Mouse (Mus musculus): Measurements from ENCODE around the gene Ctxn2. TPM values are rescaled to one million over a fixed set of nuclear protein-coding genes. Genes with fewer than 3 reads are reported as not detected.

Ctxn2 gene
- polyA plus RNA-seq, 2 experiments: not detected

GRCm38 (mm10) chr2:125154294-125154693, 17.8 kb downstream of the Ctxn2 start:
- H3K4me3 ChIP-seq (ENCODE audit: insufficient read depth in 1 of 2, low read depth in 2 of 2, low read length in 2 of 2): no peak overlapping the region
- H3K4me1 ChIP-seq (replicated peaks; ENCODE audit: control insufficient read depth in 2 of 2, insufficient read depth in 2 of 2, low read length in 1 of 2): no peaks in the 10 kb centered on the region
- no peaks in the 10 kb centered on the region for H3K36me3 ChIP-seq (replicated peaks; ENCODE audit: control insufficient read depth, insufficient read depth, low read depth)
- no peak overlapping the region for H3K27ac ChIP-seq
- DNase-seq (ENCODE audit: low read depth in 3 of 3, low spot score in 3 of 3) (no peak), ATAC-seq (ENCODE audit: insufficient read depth) (no peak)
- no peaks in the 10 kb centered on the region for H3K9me3 ChIP-seq (ENCODE audit: control insufficient read depth, low read length)
- no peaks in the 10 kb centered on the region for H3K27me3 ChIP-seq (ENCODE audit: control insufficient read depth, insufficient read depth, low read length)
- H3K9ac ChIP-seq (replicated peaks): no peak overlapping the region
- no peak overlapping the region for H3K4me2 ChIP-seq (ENCODE audit: low read depth)
- no peak for TF ChIP-seq CTCF (IDR thresholded peaks at IDR 0.05; ENCODE audit: low read depth)
- TF ChIP-seq EP300 (IDR thresholded peaks at IDR 0.05; ENCODE audit: low read depth): no peak
- 69% methylated on average over 9 of the region's 9 CpGs for WGBS (ENCODE audit: insufficient replicate concordance)

GRCm38 (mm10) chr2:125155504-125155903, 19.0 kb downstream of the Ctxn2 start:
- H3K27ac ChIP-seq: no peak overlapping the region
- TF ChIP-seq EP300 (IDR thresholded peaks at IDR 0.05; ENCODE audit: low read depth) (no peak), CTCF (IDR thresholded peaks at IDR 0.05; ENCODE audit: low read depth) (no peak)
- H3K4me3 ChIP-seq (ENCODE audit: insufficient read depth in 1 of 2, low read depth in 2 of 2, low read length in 2 of 2): no peak overlapping the region
- H3K9me3 ChIP-seq (ENCODE audit: control insufficient read depth, low read length): no peaks in the 10 kb centered on the region
- no peak overlapping the region for H3K4me2 ChIP-seq (ENCODE audit: low read depth)
- DNase-seq (ENCODE audit: low read depth in 3 of 3, low spot score in 3 of 3) (no peak), ATAC-seq (ENCODE audit: insufficient read depth) (no peak)
- no peaks in the 10 kb centered on the region for H3K27me3 ChIP-seq (ENCODE audit: control insufficient read depth, insufficient read depth, low read length)
- H3K9ac ChIP-seq (replicated peaks): no peak overlapping the region
- H3K36me3 ChIP-seq (replicated peaks; ENCODE audit: control insufficient read depth, insufficient read depth, low read depth): no peaks in the 10 kb centered on the region
- no peaks in the 10 kb centered on the region for H3K4me1 ChIP-seq (replicated peaks; ENCODE audit: control insufficient read depth in 2 of 2, insufficient read depth in 2 of 2, low read length in 1 of 2)
- WGBS (ENCODE audit: insufficient replicate concordance): 19% methylated on average over 2 of the region's 2 CpGs

- Histone ChIP-seq H3K9me3 (ENCODE audit: control insufficient read depth, low read length) (no peaks in the 10 kb centered on the region), H3K4me2 (ENCODE audit: low read depth) (no peak overlapping the region), H3K4me1 (replicated peaks; ENCODE audit: control insufficient read depth in 2 of 2, insufficient read depth in 2 of 2, low read length in 1 of 2) (no peaks in the 10 kb centered on the region), H3K36me3 (replicated peaks; ENCODE audit: control insufficient read depth, insufficient read depth, low read depth) (no peaks in the 10 kb centered on the region), H3K9ac (replicated peaks) (no peak overlapping the region), H3K4me3 (ENCODE audit: insufficient read depth in 1 of 2, low read depth in 2 of 2, low read length in 2 of 2) (no peak overlapping the region), H3K27ac (no peak overlapping the region), H3K27me3 (ENCODE audit: control insufficient read depth, insufficient read depth, low read length) (no peaks in the 10 kb centered on the region)
- no peak for ATAC-seq (ENCODE audit: insufficient read depth)
- WGBS (ENCODE audit: insufficient replicate concordance): 57% methylated on average over 4 of the region's 4 CpGs
- DNase-seq (ENCODE audit: low read depth in 3 of 3, low spot score in 3 of 3): no peak
- TF ChIP-seq EP300 (IDR thresholded peaks at IDR 0.05; ENCODE audit: low read depth) (no peak), CTCF (IDR thresholded peaks at IDR 0.05; ENCODE audit: low read depth) (no peak)
Observed at GRCm38 (mm10) chr2:125162012-125162470, 25.5 kb downstream of the Ctxn2 start.

GRCm38 (mm10) chr2:125178225-125178798, 41.8 kb downstream of the Ctxn2 start:
- Histone ChIP-seq H3K27ac (no peak overlapping the region), H3K9me3 (ENCODE audit: control insufficient read depth, low read length) (no peaks in the 10 kb centered on the region), H3K4me3 (ENCODE audit: insufficient read depth in 1 of 2, low read depth in 2 of 2, low read length in 2 of 2) (no peak overlapping the region), H3K4me2 (ENCODE audit: low read depth) (no peak overlapping the region), H3K36me3 (replicated peaks; ENCODE audit: control insufficient read depth, insufficient read depth, low read depth) (no peaks in the 10 kb centered on the region), H3K9ac (replicated peaks) (no peak overlapping the region), H3K27me3 (ENCODE audit: control insufficient read depth, insufficient read depth, low read length) (no peaks in the 10 kb centered on the region), H3K4me1 (replicated peaks; ENCODE audit: control insufficient read depth in 2 of 2, insufficient read depth in 2 of 2, low read length in 1 of 2) (no peaks in the 10 kb centered on the region)
- TF ChIP-seq CTCF (IDR thresholded peaks at IDR 0.05; ENCODE audit: low read depth) (no peak), EP300 (IDR thresholded peaks at IDR 0.05; ENCODE audit: low read depth) (no peak)
- WGBS (ENCODE audit: insufficient replicate concordance): 61% methylated on average over 7 of the region's 7 CpGs
- DNase-seq (ENCODE audit: low read depth in 3 of 3, low spot score in 3 of 3) (no peak), ATAC-seq (ENCODE audit: insufficient read depth) (no peak)

- no peak overlapping the region for H3K4me2 ChIP-seq (ENCODE audit: low read depth)
- H3K4me3 ChIP-seq (ENCODE audit: insufficient read depth in 1 of 2, low read depth in 2 of 2, low read length in 2 of 2): no peak overlapping the region
- H3K27ac ChIP-seq: no peak overlapping the region
- 75% methylated on average over 11 of the region's 11 CpGs for WGBS (ENCODE audit: insufficient replicate concordance)
- H3K4me1 ChIP-seq (replicated peaks; ENCODE audit: control insufficient read depth in 2 of 2, insufficient read depth in 2 of 2, low read length in 1 of 2): no peaks in the 10 kb centered on the region
- H3K9me3 ChIP-seq (ENCODE audit: control insufficient read depth, low read length): no peaks in the 10 kb centered on the region
- no peak for DNase-seq (ENCODE audit: low read depth in 3 of 3, low spot score in 3 of 3)
- no peak overlapping the region for H3K9ac ChIP-seq (replicated peaks)
- H3K27me3 ChIP-seq (ENCODE audit: control insufficient read depth, insufficient read depth, low read length): no peaks in the 10 kb centered on the region
- ATAC-seq (ENCODE audit: insufficient read depth): no peak
- H3K36me3 ChIP-seq (replicated peaks; ENCODE audit: control insufficient read depth, insufficient read depth, low read depth): no peaks in the 10 kb centered on the region
- TF ChIP-seq CTCF (IDR thresholded peaks at IDR 0.05; ENCODE audit: low read depth) (no peak), EP300 (IDR thresholded peaks at IDR 0.05; ENCODE audit: low read depth) (no peak)
Observed at GRCm38 (mm10) chr2:125187904-125188303, 51.4 kb downstream of the Ctxn2 start.
